Mouse (Mus musculus) forebrain, embryonic 12.5 days (tissue): ENCODE measurements at regions not wholly inside any gene's neighbourhood (a gene's known extent, or its start where the extent isn't known, plus 50 kb on each side); places are given as distances from the start of the nearest gene placed in this dataset.

Source experiments
- ATAC-seq: fragments of 200-750 bp; cut with Nextera tagmentation; 2 replicates; pipeline ENCODE4 v1.8.0; 2017; ENCODE audit warnings: moderate TSS enrichment; ENCODE audit not compliant: low FRiP score
- H3K27ac ChIP-seq: fragments of 300-500 bp; sonication (generic); 2 replicates; pipeline ENCODE4 v1.5.1; 2016; ENCODE audit warnings: mild to moderate bottlenecking
- H3K27me3 ChIP-seq: fragments of 300-500 bp; sonication (generic); 2 replicates; pipeline ENCODE4 v1.6.1; 2016; ENCODE audit warnings: mild to moderate bottlenecking
- H3K36me3 ChIP-seq: fragments of 300-500 bp; sonication (generic); replicated peaks from 2 replicates; pipeline ENCODE4 v1.6.1; 2016; ENCODE audit warnings: mild to moderate bottlenecking
- H3K4me1 ChIP-seq: fragments of 300-500 bp; sonication (generic); 2 replicates; pipeline ENCODE4 v1.6.1; 2016
- H3K4me2 ChIP-seq: fragments of 300-500 bp; sonication (generic); 2 replicates; pipeline ENCODE4 v1.6.1; 2016; ENCODE audit warnings: mild to moderate bottlenecking, moderate library complexity
- H3K4me3 ChIP-seq: fragments of 300-500 bp; sonication (generic); replicated peaks from 2 replicates; pipeline ENCODE4 v1.5.1; 2016; ENCODE audit warnings: mild to moderate bottlenecking
- H3K9ac ChIP-seq: fragments of 300-500 bp; sonication (generic); 2 replicates; pipeline ENCODE4 v1.6.1; 2016; ENCODE audit warnings: mild to moderate bottlenecking
- H3K9me3 ChIP-seq: fragments of 300-500 bp; sonication (generic); 2 replicates; pipeline ENCODE4 v1.6.1; 2016
- WGBS: fragments of 180-500 bp; shearing (Covaris S2); methylation state at CpG from one replicate; pipeline ENCODE4 v1.1.7; 2016; 5-methylcytosine and 5-hydroxymethylcytosine counted together

GRCm38 (mm10) chr16:49985082-49986076 is 185.0 kb downstream of the Cd47 start:
- Histone ChIP-seq H3K4me2 (no peak overlapping the region), H3K27ac (no peak overlapping the region), H3K9me3 (no peaks in the 10 kb centered on the region), H3K9ac (no peak overlapping the region), H3K4me3 (no peak overlapping the region), H3K36me3 (no peaks in the 10 kb centered on the region), H3K4me1 (peaks cover 2% of the 10 kb centered on the region; the same call in 1 of the 2 replicates), H3K27me3 (no peaks in the 10 kb centered on the region)
- no peak for ATAC-seq
- WGBS, result 64% methylated on average over 14 of the region's 14 CpGs

- no peak for ATAC-seq
- Histone ChIP-seq H3K4me3 (no peak overlapping the region), H3K36me3 (no peaks in the 10 kb centered on the region), H3K27ac (no peak overlapping the region), H3K4me2 (no peak overlapping the region), H3K4me1 (no peaks in the 10 kb centered on the region), H3K27me3 (no peaks in the 10 kb centered on the region), H3K9me3 (no peaks in the 10 kb centered on the region), H3K9ac (no peak overlapping the region)
- WGBS, result 85% methylated on average over 6 of the region's 6 CpGs
Observed at GRCm38 (mm10) chr16:49986954-49987353, 186.6 kb downstream of the Cd47 start.

- H3K4me2 ChIP-seq, result no peak overlapping the region
- no peak for ATAC-seq
- 0 out of 2 replicates have a peak, but pooled peaks cover under 1% of the 10 kb centered on the region for H3K4me1 ChIP-seq
- no peak overlapping the region for H3K4me3 ChIP-seq
- H3K9me3 ChIP-seq, result no peaks in the 10 kb centered on the region
- no peaks in the 10 kb centered on the region for H3K27me3 ChIP-seq
- H3K36me3 ChIP-seq, result no peaks in the 10 kb centered on the region
- no peak overlapping the region for H3K27ac ChIP-seq
- 90% methylated on average over 3 of the region's 3 CpGs for WGBS
- no peak overlapping the region for H3K9ac ChIP-seq
Observed at GRCm38 (mm10) chr16:49995822-49996221, 195.5 kb downstream of the Cd47 start.

GRCm38 (mm10) chr16:49996593-49996992 is 196.3 kb downstream of the Cd47 start:
- peaks cover 7% of the 10 kb centered on the region for H3K4me1 ChIP-seq
- 91% methylated on average over 5 of the region's 5 CpGs for WGBS
- no peak for ATAC-seq
- no peak overlapping the region for H3K4me3 ChIP-seq
- H3K27me3 ChIP-seq, result no peaks in the 10 kb centered on the region
- H3K27ac ChIP-seq, result no peak overlapping the region
- H3K4me2 ChIP-seq, result no peak overlapping the region
- H3K9me3 ChIP-seq, result no peaks in the 10 kb centered on the region
- H3K36me3 ChIP-seq, result no peaks in the 10 kb centered on the region
- H3K9ac ChIP-seq, result no peak overlapping the region

GRCm38 (mm10) chr16:49997040-49997439 is 196.7 kb downstream of the Cd47 start:
- H3K9me3 ChIP-seq, result no peaks in the 10 kb centered on the region
- no peak overlapping the region for H3K27ac ChIP-seq
- H3K36me3 ChIP-seq, result no peaks in the 10 kb centered on the region
- 92% methylated on average over 7 of the region's 7 CpGs for WGBS
- H3K4me2 ChIP-seq, result no peak overlapping the region
- no peak overlapping the region for H3K4me3 ChIP-seq
- no peaks in the 10 kb centered on the region for H3K27me3 ChIP-seq
- no peak overlapping the region for H3K9ac ChIP-seq
- H3K4me1 ChIP-seq, result peaks cover 12% of the 10 kb centered on the region
- ATAC-seq, result no peak

- Histone ChIP-seq H3K36me3 (no peaks in the 10 kb centered on the region), H3K9me3 (no peaks in the 10 kb centered on the region), H3K27ac (no peak overlapping the region), H3K4me1 (peaks cover 17% of the 10 kb centered on the region), H3K4me2 (no peak overlapping the region), H3K9ac (no peak overlapping the region), H3K4me3 (no peak overlapping the region), H3K27me3 (no peaks in the 10 kb centered on the region)
- WGBS, result 44% methylated on average over 4 of the region's 4 CpGs
- no peak for ATAC-seq
Observed at GRCm38 (mm10) chr16:50000805-50001204, 200.5 kb downstream of the Cd47 start.

GRCm38 (mm10) chr16:50001662-50002455 is 201.5 kb downstream of the Cd47 start:
- Histone ChIP-seq H3K9ac (no peak overlapping the region), H3K27me3 (no peaks in the 10 kb centered on the region), H3K4me2 (no peak overlapping the region), H3K36me3 (no peaks in the 10 kb centered on the region), H3K4me1 (peaks cover 17% of the 10 kb centered on the region), H3K27ac (no peak overlapping the region), H3K9me3 (no peaks in the 10 kb centered on the region), H3K4me3 (no peak overlapping the region)
- 33% methylated on average over 3 of the region's 3 CpGs for WGBS
- ATAC-seq, result 0 out of 2 replicates have a peak, but pooled peaks have one; percentile 39

- WGBS, result 55% methylated on average over 3 of the region's 3 CpGs
- Histone ChIP-seq H3K27me3 (no peaks in the 10 kb centered on the region), H3K27ac (no peak overlapping the region), H3K4me3 (no peak overlapping the region), H3K4me1 (peaks cover 17% of the 10 kb centered on the region), H3K4me2 (no peak overlapping the region), H3K9me3 (no peaks in the 10 kb centered on the region), H3K36me3 (no peaks in the 10 kb centered on the region), H3K9ac (no peak overlapping the region)
- no peak for ATAC-seq
Observed at GRCm38 (mm10) chr16:50002456-50002788, 202.1 kb downstream of the Cd47 start.

GRCm38 (mm10) chr16:50009046-50009445 is 208.7 kb downstream of the Cd47 start:
- no peak overlapping the region for H3K4me3 ChIP-seq
- no peak overlapping the region for H3K4me2 ChIP-seq
- no peak overlapping the region for H3K9ac ChIP-seq
- no peaks in the 10 kb centered on the region for H3K4me1 ChIP-seq
- no peak overlapping the region for H3K27ac ChIP-seq
- H3K9me3 ChIP-seq, result no peaks in the 10 kb centered on the region
- H3K36me3 ChIP-seq, result no peaks in the 10 kb centered on the region
- ATAC-seq, result no peak
- H3K27me3 ChIP-seq, result no peaks in the 10 kb centered on the region
- 92% methylated on average over 3 of the region's 3 CpGs for WGBS

- H3K4me1 ChIP-seq, result no peaks in the 10 kb centered on the region
- H3K36me3 ChIP-seq, result no peaks in the 10 kb centered on the region
- H3K4me2 ChIP-seq, result no peak overlapping the region
- no peaks in the 10 kb centered on the region for H3K9me3 ChIP-seq
- no peaks in the 10 kb centered on the region for H3K27me3 ChIP-seq
- WGBS, result 76% methylated on average over 6 of the region's 6 CpGs
- no peak overlapping the region for H3K4me3 ChIP-seq
- no peak for ATAC-seq
- H3K27ac ChIP-seq, result no peak overlapping the region
- no peak overlapping the region for H3K9ac ChIP-seq
Observed at GRCm38 (mm10) chr16:50009542-50009941, 209.2 kb downstream of the Cd47 start.

GRCm38 (mm10) chr16:50010074-50010473 is 209.7 kb downstream of the Cd47 start:
- Histone ChIP-seq H3K4me3 (no peak overlapping the region), H3K9me3 (no peaks in the 10 kb centered on the region), H3K4me2 (no peak overlapping the region), H3K36me3 (no peaks in the 10 kb centered on the region), H3K27ac (no peak overlapping the region), H3K4me1 (no peaks in the 10 kb centered on the region), H3K9ac (no peak overlapping the region), H3K27me3 (no peaks in the 10 kb centered on the region)
- WGBS, result 91% methylated on average over 5 of the region's 5 CpGs
- no peak for ATAC-seq

GRCm38 (mm10) chr16:50010532-50010971 is 210.2 kb downstream of the Cd47 start:
- no peaks in the 10 kb centered on the region for H3K4me1 ChIP-seq
- no peaks in the 10 kb centered on the region for H3K9me3 ChIP-seq
- H3K36me3 ChIP-seq, result no peaks in the 10 kb centered on the region
- no peak overlapping the region for H3K27ac ChIP-seq
- 84% methylated on average over 6 of the region's 6 CpGs for WGBS
- H3K4me3 ChIP-seq, result no peak overlapping the region
- H3K9ac ChIP-seq, result no peak overlapping the region
- no peak overlapping the region for H3K4me2 ChIP-seq
- H3K27me3 ChIP-seq, result no peaks in the 10 kb centered on the region
- no peak for ATAC-seq
